Mouse (Mus musculus) lung, embryonic 16.5 days (tissue): Measurements from ENCODE around the gene Vsig8. TPM values are rescaled to one million over a fixed set of nuclear protein-coding genes. Genes with fewer than 3 reads are reported as not detected.

Experiments used
- ATAC-seq: fragments of 200-750 bp; cut with Nextera tagmentation; 2 replicates; pipeline ENCODE4 v1.8.0; 2017; ENCODE audit warnings: low read depth, mild to moderate bottlenecking, moderate library complexity
- H3K27ac ChIP-seq: fragments of 300-500 bp; sonication (generic); 2 replicates; pipeline ENCODE4 v1.5.1; 2014; ENCODE audit warnings: mild to moderate bottlenecking, control low read depth, low read length
- H3K27me3 ChIP-seq: fragments of 300-500 bp; sonication (generic); 2 replicates; pipeline ENCODE4 v1.6.1; 2014; ENCODE audit warnings: low read depth, low read length, mixed read lengths; ENCODE audit not compliant: control insufficient read depth, insufficient read depth
- H3K36me3 ChIP-seq: fragments of 300-500 bp; sonication (generic); 2 replicates; pipeline ENCODE4 v1.6.1; 2014; ENCODE audit warnings: low read length; ENCODE audit not compliant: control insufficient read depth, insufficient read depth
- H3K4me1 ChIP-seq: fragments of 300-500 bp; sonication (generic); replicated peaks from 2 replicates; pipeline ENCODE4 v1.6.1; 2014; ENCODE audit warnings: low read length, mixed read lengths; ENCODE audit not compliant: control insufficient read depth, insufficient read depth
- H3K4me2 ChIP-seq: fragments of 300-500 bp; sonication (generic); 2 replicates; pipeline ENCODE4 v1.6.1; 2014; ENCODE audit warnings: low read depth, low read length, control low read depth
- H3K4me3 ChIP-seq: fragments of 300-500 bp; sonication (generic); 2 replicates; pipeline ENCODE4 v1.5.1; 2014; ENCODE audit warnings: mild to moderate bottlenecking, low read length, control low read depth
- H3K9ac ChIP-seq: fragments of 300-500 bp; sonication (generic); 2 replicates; pipeline ENCODE4 v1.6.1; 2014; ENCODE audit warnings: low read length, control low read depth
- H3K9me3 ChIP-seq: fragments of 300-500 bp; sonication (generic); 2 replicates; pipeline ENCODE4 v1.6.1; 2016; ENCODE audit warnings: low read length; ENCODE audit not compliant: control insufficient read depth
- WGBS: fragments of 180-500 bp; shearing (Covaris S2); extraction: QIAGEN DNeasy Blood & Tissue Kit; methylation state at CpG from one replicate; pipeline ENCODE4 v1.1.7; 2014; 5-methylcytosine and 5-hydroxymethylcytosine counted together
- polyA plus RNA-seq: library from polyadenylated mRNA; unstranded; fragments of >200 nt; fragmentation: Nextera tagmentation; extraction: Ambion mirVana; gene quantifications from 2 replicates; pipeline ENCODE4 v1.2.1, GENCODE M21; 2015

Gene Vsig8
- polyA plus RNA-seq, 1 experiment from 2014 or later: 0.11 TPM

DNA sequence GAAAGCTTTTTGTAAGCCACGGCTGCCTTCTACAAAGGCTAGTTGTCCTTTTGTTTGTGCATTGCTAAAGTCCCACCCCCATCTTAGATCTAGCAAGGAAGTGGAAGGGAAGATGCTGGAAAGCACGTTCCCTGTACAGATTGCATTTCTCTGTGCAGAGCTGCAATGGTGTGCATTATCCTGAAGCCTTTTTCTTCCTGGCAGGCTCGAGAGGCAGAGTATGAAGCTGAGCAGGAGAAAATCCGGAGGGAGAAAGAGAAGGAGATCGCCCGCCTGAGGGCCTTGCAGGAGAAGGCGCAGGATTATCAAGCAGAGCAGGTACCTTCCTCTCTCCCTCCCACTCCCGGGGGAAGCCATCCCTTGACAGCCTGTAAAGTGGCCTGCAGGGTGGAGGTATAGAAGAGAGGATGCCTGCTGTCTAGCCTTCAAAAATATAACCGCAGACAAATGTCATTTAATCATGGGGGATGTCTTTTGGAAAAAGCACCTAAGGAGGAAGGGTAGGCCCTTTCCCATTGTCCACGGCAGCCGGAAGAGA, 15.4 kb upstream of the Vsig8 start:
- no peak overlapping the region for H3K4me2 ChIP-seq
- no peak overlapping the region for H3K27ac ChIP-seq
- no peaks in the 10 kb centered on the region for H3K27me3 ChIP-seq
- H3K9me3 ChIP-seq: no peaks in the 10 kb centered on the region
- WGBS: 50% methylated on average over 11 of the region's 11 CpGs
- no peak for ATAC-seq
- no peaks in the 10 kb centered on the region for H3K4me1 ChIP-seq
- H3K9ac ChIP-seq: no peak overlapping the region
- H3K4me3 ChIP-seq: no peak overlapping the region
- H3K36me3 ChIP-seq: no peaks in the 10 kb centered on the region

DNA sequence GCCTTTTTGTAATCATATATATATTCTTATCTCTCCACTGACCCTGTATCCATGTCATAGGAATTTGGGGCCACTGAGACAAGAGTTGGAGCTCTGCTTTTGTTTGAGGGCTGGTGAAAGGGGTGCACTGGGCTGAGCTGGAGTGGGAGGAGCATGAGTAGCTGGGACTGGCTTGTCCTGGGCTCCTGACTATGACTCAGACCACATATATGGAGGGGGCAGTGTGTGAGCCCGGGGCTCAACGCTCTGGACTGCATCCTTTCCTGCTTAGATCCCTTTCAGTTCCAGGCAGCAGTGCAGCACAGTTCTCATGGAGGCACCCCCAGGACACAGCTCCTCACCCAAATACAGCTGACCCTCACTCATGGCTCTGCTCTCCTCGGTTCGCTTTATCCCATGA, 9.7 kb upstream of the Vsig8 start:
- H3K4me2 ChIP-seq: no peak overlapping the region
- H3K27me3 ChIP-seq: no peaks in the 10 kb centered on the region
- no peak for ATAC-seq

DNA sequence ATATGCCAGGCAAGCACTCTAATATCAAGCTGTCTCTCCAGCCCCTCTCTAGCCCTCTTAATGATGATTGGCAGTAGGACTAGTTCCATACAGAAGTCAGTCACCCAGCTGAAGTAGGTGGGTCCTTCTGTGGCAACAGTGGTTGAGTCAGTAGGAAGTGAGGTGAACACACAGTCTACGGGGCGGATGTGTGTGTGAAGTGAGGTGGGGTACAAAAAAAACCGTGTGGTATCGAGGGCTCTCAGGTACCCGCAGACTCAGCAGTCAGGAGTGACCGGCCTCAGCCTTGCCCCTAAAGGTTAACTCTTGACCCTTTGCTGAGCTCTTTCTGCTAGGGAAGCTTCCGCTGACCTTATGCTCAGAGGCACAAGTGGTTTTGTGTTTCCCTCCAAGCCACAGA, 7.2 kb upstream of the Vsig8 start:
- Histone ChIP-seq H3K9me3 (no peaks in the 10 kb centered on the region), H3K4me2 (no peak overlapping the region), H3K9ac (no peak overlapping the region), H3K4me1 (peaks cover 10% of the 10 kb centered on the region; the same call in 1 of the 2 replicates), H3K4me3 (no peak overlapping the region), H3K27ac (no peak overlapping the region), H3K27me3 (no peaks in the 10 kb centered on the region), H3K36me3 (no peaks in the 10 kb centered on the region)
- 35% methylated on average over 7 of the region's 7 CpGs for WGBS
- peak; percentile 32; the same call in 1 of the 2 replicates for ATAC-seq

More for the DNA sequence above, 9.7 kb upstream of the Vsig8 start:
- no peak overlapping the region for H3K4me3 ChIP-seq
- H3K9me3 ChIP-seq: no peaks in the 10 kb centered on the region
- peaks cover 7% of the 10 kb centered on the region; the same call in 1 of the 2 replicates for H3K4me1 ChIP-seq
- WGBS: 73% methylated on average over 4 of the region's 4 CpGs
- no peaks in the 10 kb centered on the region for H3K36me3 ChIP-seq
- H3K27ac ChIP-seq: no peak overlapping the region
- no peak overlapping the region for H3K9ac ChIP-seq

DNA sequence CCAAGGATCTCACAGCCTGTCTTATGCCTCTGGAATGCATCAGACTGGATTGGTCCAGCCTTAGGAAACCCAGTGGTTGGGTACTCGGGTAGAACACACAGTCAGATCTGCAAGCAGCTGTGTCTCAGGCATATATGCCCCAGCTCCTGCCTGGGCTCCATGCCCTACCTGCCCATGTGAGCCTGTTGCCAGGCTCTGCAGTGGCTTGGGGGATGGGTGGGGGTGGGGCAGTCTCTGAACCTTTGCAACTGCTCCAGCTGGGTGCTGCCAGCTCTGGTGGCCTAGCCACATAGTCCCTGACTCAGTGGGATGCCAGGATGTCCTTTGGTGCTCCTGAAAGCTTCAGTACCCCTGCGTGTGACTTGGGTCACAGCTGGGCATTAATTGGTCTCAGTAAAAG, 6.4 kb upstream of the Vsig8 start:
- H3K4me3 ChIP-seq: peak overlapping the region; percentile 51
- H3K4me2 ChIP-seq: peak overlapping the region; percentile 61
- WGBS: 24% methylated on average over 2 of the region's 2 CpGs
- no peaks in the 10 kb centered on the region for H3K9me3 ChIP-seq
- H3K36me3 ChIP-seq: no peaks in the 10 kb centered on the region
- H3K4me1 ChIP-seq: peaks cover 10% of the 10 kb centered on the region; the same call in 1 of the 2 replicates
- H3K27me3 ChIP-seq: no peaks in the 10 kb centered on the region
- ATAC-seq: 0 out of 2 replicates have a peak, but pooled peaks have one; percentile 23
- no peak overlapping the region for H3K9ac ChIP-seq
- no peak overlapping the region for H3K27ac ChIP-seq

DNA sequence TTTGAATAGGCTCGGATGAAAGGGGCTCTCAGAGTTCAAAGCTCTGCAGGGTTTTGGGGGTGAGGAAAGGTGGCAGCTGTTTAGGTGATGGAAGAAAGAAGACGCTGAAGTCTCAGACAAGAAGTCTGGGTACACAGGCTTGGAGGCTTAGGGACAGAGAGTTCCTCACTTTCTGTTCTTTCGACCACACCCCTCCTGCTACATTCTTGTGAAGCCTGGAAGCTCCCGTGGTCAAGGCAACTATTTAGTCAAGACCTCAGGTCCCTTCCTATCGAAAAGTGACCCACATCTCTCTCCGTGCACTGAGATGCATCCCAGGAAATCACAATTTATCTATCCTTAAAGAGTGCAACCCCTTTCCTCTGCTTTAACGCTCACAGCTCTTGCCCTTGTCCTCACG, 6.0 kb upstream of the Vsig8 start:
- Histone ChIP-seq H3K4me3 (peak overlapping the region; percentile 51), H3K4me1 (peaks cover 10% of the 10 kb centered on the region; the same call in 1 of the 2 replicates), H3K9ac (peak overlapping the region; percentile 49), H3K9me3 (no peaks in the 10 kb centered on the region), H3K4me2 (peak overlapping the region; percentile 61), H3K27ac (peak overlapping the region; percentile 33), H3K27me3 (no peaks in the 10 kb centered on the region), H3K36me3 (no peaks in the 10 kb centered on the region)
- WGBS: 1% methylated on average over 8 of the region's 8 CpGs
- ATAC-seq: no peak

DNA sequence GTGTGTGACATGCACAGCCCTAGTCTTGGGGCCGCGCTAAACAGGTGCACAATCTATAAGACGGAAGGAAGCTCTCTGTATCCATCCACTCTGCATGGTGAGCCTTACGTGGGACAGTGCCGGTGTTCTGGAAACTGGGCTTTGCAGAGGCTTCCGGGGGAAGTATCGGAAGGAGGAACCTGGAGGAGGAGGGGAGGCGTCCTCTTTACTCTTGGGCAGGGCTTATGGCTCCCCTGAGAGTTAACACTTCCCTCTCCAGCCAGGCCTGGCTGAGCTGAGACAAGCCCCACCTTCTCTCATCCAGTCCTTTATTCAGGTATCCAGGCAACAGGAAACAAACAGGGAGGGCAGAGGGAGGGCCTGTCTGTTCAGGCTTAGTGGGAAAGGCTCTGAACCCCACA, 5.2 kb upstream of the Vsig8 start:
- peak overlapping the region; percentile 51 for H3K4me3 ChIP-seq
- H3K27ac ChIP-seq: peak overlapping the region; percentile 33
- peak overlapping the region; percentile 61 for H3K4me2 ChIP-seq
- peak overlapping the region; percentile 49 for H3K9ac ChIP-seq
- ATAC-seq: peak; percentile 88
- no peaks in the 10 kb centered on the region for H3K36me3 ChIP-seq
- no peaks in the 10 kb centered on the region for H3K9me3 ChIP-seq
- no peaks in the 10 kb centered on the region for H3K27me3 ChIP-seq
- under 1% methylated on average over 8 of the region's 8 CpGs for WGBS
- peaks cover 10% of the 10 kb centered on the region; the same call in 1 of the 2 replicates for H3K4me1 ChIP-seq

DNA sequence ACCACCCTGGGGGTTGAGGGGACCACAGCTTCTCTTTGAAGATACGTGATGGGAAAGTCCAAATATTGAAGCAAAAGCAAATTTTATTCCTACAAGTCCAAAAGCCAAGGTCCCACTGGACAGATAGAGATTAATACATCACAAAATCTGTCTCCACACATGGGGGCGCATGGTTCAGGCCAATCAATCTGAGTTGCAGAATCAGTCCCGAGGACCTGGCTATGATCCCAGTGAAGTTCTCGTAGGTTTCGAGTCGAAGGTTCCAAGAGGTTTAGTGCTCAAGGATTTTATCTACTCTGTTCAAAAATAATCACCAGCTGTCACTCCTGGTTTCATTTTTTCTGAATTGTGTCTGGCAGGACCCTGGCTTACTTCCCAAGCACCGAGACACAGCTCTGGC, 4.7 kb upstream of the Vsig8 start:
- Histone ChIP-seq H3K27ac (no peak overlapping the region; the same call in 1 of the 2 replicates), H3K4me1 (peaks cover 10% of the 10 kb centered on the region; the same call in 1 of the 2 replicates), H3K9ac (no peak overlapping the region; the same call in 1 of the 2 replicates)

DNA sequence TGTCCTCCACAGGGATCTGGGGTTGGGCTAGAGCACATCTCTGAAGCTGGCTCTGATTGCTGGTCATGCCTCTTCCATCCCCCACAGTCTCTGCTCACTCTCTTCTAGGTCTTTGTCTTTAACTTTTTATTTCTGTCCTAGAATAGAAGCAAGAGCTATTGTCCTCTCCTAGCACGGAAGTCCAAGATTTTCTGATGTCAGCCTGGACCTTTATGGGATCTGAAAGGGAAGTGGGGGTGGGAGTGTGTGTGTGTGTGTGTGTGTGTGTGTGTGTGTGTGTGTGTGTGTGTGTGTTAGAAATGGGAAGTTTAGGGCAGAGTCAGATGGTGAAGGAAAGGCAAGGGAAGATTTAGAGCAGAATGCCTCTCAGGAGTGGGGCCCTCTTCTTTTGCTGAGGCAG, 3.1 kb upstream of the Vsig8 start:
- peak overlapping the region; percentile 48 for H3K27ac ChIP-seq
- H3K4me1 ChIP-seq: peaks cover 10% of the 10 kb centered on the region; the same call in 1 of the 2 replicates
- 54% methylated on average over 1 of the region's 1 CpGs for WGBS

More for the DNA sequence above, 4.7 kb upstream of the Vsig8 start:
- Histone ChIP-seq H3K9me3 (no peaks in the 10 kb centered on the region), H3K4me3 (no peak overlapping the region; the same call in 1 of the 2 replicates), H3K27me3 (no peaks in the 10 kb centered on the region), H3K36me3 (no peaks in the 10 kb centered on the region), H3K4me2 (peak overlapping the region; percentile 61)
- WGBS: 21% methylated on average over 7 of the region's 7 CpGs
- no peak for ATAC-seq

DNA sequence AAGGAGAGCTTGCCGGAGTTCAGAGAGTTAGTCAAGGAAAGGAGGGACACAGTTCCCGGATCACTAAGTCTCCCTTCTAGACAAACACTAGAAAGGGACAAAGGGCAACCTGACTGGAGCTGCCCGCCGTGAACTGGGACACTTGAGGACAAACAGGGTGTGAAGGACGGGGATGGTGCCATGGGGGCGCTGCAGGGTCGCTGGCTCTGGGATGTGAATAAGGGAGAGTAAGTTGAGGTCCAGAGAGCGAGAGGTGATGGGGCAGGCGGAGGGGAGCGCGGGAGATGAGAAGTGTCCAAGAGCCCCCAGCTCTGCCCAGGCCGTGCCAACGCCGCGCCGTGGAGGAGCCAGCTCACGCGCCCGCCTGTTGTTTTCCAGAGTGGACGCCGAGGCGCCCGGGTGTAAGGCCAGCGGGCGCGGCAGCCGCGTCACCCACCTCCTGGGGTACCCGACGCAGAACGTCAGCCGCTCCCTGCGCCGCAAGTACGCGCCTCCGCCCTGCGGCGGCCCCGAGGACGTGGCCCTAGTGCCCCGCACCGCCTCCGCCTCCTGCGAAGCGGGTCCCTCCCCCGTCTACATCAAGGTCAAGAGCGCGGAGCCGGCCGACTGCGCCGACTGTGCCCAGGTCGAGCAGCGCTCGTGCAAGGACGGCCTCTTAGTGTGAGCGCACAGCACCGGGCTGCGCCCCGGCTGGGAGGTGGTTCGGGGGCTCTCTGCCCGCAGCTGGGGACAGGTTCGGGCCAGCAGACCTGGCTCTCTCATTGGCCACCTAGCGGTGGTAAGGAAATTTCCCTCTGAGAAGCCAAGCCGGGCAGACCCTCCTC, 7.1 kb downstream of the Vsig8 start:
- no peak overlapping the region; the same call in 1 of the 2 replicates for H3K27ac ChIP-seq
- peak; percentile 90 for ATAC-seq
- peak overlapping the region; percentile 63 for H3K4me3 ChIP-seq
- H3K27me3 ChIP-seq: peaks cover 24% of the 10 kb centered on the region
- no peaks in the 10 kb centered on the region for H3K9me3 ChIP-seq
- peaks cover 8% of the 10 kb centered on the region for H3K4me1 ChIP-seq
- H3K4me2 ChIP-seq: peak overlapping the region; percentile 99
- peak overlapping the region; percentile 73 for H3K9ac ChIP-seq
- no peaks in the 10 kb centered on the region for H3K36me3 ChIP-seq
- WGBS: under 1% methylated on average over 49 of the region's 66 CpGs

More for the DNA sequence above, 3.1 kb upstream of the Vsig8 start:
- no peaks in the 10 kb centered on the region for H3K9me3 ChIP-seq
- ATAC-seq: peak; percentile 23; the same call in 1 of the 2 replicates
- no peaks in the 10 kb centered on the region for H3K36me3 ChIP-seq
- no peak overlapping the region for H3K4me3 ChIP-seq
- H3K4me2 ChIP-seq: no peak overlapping the region
- no peaks in the 10 kb centered on the region for H3K27me3 ChIP-seq
- no peak overlapping the region for H3K9ac ChIP-seq
